Mouse (Mus musculus): ENCODE measurements around the gene Zfp74. TPM values are rescaled to one million over a fixed set of nuclear protein-coding genes. Genes with fewer than 3 reads are reported as not detected.

The Zfp74 gene
- total RNA-seq, 2 experiments from 2014 or later: 4.3 to 6.8 TPM

DNA sequence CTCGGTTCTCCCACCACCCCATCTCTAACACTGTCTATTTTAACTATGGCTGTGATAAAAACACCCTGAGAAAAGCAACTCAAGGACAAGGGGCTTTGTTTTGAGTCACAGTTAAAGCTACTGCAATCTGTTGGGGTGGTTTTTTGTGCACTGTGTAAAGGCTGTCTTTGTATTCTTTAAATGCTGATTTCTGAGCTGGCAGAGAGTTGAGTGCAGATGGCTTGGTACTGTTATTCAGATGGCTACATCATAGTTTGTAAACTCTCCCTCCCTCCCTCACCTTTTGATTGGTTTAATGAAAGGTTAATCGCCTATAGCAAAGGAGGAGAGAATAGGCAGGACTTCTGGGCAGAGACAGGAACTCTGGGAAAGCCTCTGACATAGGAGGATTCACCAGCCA lies 9.7 kb downstream of the Zfp74 start:
- DNase-seq: no peak

DNA sequence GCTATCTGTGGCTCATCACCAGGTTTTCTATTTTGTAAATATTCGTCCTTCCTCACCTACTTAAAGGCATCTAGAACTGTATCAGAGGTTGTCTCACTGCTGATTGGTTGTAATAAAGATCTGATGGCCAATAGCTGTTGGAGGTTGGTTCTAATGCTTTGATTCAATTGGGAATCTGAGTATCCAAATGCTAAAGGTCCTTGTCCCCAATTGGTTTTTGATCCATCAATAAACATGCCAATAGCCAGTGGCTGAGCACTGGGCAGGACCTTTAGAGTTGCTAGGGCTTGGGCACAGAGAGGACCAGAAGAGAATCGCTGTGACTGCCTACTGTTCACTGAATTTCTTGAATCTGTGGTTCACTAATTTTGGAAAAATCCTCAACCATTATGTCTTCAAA lies 10.2 kb downstream of the Zfp74 start:
- no peak for DNase-seq

DNA sequence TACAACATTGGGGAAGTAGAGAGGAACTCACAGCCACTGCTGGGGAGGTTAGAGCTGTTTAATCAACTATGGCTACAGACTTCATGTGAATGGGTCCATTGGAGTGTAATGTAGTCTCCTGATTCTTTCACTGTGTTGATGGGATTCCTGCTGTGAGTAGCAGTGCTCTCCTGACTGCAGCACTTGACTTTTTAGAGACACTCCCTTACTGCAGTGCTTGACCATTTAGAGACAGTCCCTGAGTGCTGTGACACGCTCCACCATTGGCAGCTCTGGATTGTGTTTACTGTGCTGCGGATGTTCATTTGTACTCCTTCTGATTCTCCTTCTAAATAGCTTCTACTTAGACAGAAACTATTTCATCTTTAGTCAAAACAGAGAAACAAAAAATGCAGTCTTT lies 11.1 kb downstream of the Zfp74 start:
- no peak for DNase-seq

DNA sequence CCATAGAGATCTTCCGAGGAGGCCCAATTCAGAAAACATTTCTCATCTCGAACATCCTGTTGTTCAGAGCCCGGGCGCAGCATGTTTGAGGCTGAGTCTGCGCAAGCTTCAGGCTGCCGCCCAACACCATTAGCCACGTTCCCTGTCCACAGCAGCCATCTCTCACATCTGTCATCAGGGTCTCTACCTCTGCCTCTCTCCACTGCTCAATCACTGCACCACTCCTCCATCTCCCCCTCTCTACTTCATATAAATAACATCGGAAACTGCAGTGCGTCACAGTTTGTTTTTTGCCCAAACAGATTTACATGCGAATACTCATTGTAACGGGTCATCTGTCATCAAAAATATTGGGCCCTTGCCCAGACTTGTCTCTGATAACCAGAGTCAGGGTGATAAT lies 12.9 kb downstream of the Zfp74 start:
- DNase-seq: no peak

DNA sequence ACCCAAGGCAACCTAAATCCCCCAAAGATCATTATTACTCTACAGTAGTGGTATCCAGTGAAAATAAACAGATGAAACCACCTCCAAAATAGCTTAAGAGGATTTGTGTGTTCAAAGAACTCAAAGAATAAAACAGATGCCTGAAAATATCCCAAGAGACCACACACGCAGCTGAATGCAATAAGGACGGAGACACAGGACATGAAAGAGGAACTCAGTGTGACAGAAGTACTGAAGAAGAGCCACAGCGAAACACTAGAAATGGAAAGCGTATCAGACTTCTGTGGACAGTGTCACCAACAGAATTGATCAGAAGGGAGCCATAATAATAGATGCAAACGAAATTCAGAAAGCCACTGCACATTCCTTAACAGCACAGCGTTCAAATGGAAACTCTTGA lies 15.0 kb downstream of the Zfp74 start:
- DNase-seq: no peak

DNA sequence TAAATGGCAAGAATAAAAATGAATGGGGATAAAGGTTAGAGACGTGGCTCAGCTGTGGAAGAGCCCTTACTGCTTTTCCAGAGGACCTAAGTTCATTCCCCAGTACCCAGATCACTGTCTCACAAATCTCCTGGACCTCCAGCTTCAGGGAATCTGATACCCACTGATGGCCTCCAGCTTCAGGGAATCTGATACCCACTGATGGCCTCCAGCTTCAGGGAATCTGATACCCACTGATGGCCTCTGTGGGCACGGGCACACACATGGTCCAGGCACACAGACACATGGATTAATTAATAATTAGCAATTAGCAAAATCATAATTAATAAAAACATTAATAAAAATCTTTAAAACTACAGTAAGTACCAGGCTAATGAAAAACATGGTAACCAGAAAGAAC lies 31.1 kb downstream of the Zfp74 start:
- no peak for DNase-seq

DNA sequence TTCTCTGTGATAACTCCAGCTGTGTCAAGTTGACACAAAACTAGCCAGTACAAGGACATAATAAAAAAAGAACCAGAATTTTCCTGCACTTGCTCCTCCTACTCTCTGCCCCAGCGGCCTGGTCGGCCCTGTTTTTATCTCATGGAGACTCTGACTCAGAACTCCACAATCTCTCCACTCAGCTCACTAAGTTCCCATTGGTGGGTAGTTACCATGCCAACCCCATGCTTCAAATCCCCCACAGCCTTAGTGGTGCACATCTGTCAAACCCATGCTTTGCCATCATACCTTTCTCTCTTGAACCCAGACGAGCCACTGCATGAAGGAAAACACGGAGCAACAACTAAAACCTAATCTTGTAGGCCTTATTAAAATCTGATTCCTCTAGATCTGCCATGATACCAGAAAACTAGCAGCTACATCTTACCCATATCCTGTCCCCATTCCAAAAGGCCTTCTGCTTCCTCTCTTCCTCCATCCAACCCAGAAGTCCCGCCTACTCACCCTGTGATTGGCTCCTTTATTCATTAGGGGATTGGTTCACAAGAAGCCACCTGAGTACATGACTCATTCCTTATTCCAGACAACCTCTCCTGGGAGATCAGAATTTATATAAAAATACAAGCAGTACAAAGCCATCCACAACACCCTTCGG lies 32.3 kb downstream of the Zfp74 start:
- DNase-seq: no peak

DNA sequence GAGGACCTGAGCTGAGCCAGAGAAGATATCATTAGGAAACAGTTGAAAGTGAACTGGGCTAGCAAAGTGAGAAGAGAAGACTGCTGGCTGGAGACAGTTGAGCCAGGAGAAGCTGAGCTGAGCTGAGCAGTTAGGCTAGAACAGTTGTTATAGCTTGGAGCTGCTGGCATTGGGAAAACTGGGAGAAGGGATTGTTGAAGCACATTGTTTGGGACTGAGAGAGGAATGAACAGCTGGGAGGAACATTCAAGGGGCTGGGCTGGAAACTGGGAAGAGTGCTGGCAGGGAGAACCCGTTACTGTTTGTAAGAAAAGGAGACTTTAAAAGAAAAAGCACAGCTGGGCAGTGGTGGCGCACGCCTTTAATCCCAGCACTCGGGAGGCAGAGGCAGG lies 35.8 kb downstream of the Zfp74 start:
- peak in 1 of 2 experiments; percentile 26 for DNase-seq

DNA sequence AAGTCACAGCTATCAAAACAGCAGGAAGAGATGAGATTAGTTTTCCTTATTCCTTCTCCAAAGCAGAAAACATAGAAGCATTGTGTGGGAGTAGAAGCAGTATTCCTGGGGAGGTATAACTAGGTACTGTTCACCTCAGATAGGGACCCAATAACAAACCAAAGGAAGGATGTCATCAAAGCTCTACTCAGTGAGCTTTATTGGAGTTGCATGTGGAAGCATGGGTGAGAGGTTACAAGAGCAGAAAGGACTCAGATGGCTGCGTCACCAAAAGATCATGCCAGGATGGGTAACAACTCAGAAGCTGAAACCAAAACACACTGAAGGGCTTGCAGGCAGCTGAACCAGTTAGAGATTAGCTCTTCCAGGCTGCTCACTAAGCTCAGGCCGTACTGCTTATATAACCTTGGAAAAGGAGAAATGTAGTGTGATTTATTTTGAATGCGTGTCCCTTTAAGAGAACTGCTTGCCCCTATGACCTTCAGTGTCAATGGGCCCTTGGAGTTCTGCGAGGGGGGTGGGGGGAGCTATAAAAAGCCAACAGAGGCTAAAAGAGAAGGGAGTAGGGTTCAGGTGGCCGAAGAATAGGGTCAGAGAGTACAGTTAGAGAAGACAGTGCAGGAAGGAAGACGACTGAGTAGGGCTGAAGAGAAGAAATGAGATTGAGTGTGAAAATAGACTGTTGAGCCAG lies 36.4 kb downstream of the Zfp74 start:
- peak in 1 of 2 experiments; percentile 13 for DNase-seq

DNA sequence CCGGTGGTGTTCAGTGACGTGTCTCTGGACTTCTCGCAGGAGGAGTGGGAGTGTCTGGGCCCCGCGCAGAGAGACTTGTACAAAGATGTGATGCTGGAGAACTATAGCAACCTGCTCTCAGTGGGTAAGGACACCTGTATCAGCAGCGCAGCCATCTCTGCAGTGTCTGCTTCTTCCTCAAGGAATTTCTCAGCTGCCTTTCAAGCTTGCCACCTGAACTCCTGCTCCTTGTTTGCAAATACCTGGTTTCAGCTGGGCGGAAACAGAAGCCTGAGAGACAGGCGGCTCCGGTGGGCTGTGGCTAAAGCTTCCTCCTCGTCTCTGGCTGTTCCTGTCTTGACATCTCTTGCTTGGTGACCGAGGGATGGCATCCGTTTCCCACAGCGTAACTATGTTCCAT lies 41.7 kb downstream of the Zfp74 start:
- DNase-seq: no peak

DNA sequence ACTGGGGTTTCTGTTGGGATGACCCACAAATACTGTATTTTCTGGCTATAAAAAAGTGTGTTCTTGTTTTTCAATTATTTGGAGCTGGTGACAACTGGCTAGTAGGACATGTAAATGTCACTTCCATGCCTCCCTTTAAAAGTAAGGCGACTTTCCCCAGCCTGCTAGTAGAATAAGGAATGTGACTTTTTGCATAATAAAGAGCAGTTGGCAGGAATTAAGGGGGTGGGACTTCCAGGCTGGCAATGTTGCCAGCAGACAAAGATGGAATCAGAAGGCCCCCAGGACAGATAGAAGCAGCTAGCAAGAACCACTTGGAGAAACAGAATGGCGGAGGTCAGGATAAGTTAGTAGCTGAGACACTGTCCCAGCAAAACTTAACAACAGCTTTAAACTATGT lies 43.6 kb downstream of the Zfp74 start:
- no peak for DNase-seq

DNA sequence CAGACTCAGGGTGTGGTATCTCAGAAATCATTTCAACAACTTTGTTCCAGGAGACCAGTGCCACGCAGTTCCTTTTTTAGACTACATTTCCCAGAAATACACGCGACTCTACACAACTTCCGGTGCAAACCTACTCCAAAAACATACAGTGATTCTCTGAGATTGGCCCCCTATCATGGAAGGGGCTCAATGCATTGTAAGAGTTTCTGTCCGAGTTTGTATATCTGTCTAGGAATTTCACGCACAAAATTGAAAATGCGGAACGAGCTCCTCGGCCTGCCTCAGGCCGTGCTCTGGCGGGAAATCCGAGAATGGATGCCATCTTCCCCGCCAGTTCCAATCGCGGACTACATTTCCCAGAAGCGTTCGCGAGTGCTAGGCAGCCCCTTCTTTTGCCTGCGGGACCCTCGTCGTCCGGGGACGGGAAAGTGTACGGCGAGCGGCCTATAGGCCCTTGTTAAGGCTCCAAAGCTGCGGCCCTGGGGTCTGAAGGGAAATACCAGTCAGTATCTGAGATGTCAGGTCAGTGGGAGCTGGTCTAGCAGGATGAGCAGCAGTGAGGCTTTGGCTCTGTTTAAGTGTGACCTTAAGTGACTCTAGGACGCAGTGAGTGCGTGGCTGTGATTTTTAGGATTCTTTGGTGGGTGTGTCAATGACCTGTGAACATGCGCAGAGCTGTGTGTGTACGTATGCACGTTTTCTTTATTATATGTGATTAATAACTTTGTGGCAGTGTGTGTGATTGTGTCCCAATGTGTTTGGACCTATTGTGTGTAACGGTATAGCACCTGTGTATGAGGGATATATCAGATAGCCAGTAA lies 45.5 kb downstream of the Zfp74 start, which contains the start of gene Zfp383:
Gene Zfp383, plus strand, starts transcription at position 94 of the 821 bp plus-strand sequence.
- peak; percentile 90 to 93 for DNase-seq

DNA sequence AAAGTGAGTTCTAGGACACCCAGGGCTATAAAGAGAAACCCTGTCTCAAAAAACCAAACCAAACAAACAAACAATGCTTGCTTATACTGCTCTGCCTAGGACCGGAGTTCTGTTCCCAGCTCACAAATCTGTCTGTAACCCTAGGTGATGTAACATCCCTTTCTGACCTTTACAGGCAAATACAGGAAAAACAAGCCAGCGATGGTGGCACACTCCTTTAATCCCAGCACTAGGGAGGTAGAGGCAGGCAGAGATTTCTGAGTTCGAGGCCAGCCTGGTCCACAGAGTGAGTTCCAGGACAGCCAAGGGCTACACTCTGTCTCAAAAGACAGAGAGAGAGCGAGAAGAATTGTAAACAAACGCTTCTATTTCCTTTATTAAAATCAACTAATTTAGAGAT lies 46.7 kb downstream of the Zfp74 start:
- peak in 1 of 2 experiments; percentile 13 for DNase-seq

DNA sequence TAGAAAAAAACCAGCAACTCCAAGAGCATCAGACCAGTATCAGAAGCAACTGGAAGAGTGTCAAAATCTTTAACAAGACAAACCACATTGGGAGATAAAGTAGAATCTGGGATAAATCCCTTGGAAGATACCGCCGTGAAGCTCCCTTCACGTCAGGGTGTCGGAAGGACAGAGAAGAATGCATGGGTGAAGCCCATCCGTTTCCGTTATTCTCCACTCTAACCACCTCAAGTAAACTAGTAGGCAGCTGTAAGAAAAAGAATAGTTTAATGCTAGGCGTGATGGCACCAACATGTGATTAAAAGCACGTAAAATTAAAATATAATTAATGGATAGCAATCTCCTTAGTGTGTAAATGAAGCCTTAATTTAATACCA lies 47.2 kb downstream of the Zfp74 start:
- DNase-seq: peak in 1 of 2 experiments; percentile 27

DNA sequence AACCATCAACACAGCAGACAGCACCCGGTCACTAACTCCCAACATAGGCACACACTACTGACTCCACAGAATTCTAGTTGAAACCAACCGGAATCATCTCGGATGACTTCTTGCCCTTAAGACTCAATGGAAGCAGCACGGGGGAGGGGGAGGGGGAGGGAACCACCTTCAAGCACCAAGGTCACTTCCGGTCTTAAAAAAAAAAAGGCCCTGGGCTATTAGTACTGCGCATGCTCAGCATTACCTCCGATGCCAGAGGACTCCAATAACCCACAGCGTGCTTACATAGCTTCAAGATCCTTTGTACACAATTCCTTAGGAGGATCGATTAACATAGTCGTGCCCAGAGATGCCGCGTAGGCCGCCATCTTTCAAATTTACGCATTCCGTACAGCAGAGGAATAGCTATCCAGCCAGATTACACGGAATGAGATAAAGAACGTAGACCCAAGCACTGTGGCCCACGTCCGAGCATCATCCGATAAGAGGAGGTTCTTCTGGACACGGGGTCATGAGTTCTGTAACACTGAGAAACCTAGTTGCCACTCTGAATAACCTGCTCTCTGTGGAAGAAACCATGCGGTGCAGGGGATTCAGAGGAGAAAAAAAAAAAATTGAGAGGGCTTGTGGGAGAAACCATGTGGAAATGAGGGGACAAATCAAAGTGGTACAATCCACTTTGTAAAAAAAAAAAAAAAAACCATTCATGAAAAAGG lies 47.8 kb downstream of the Zfp74 start, which contains the start of gene Zfp27:
Gene Zfp27, minus strand, starts transcription at position 607 of the 716 bp plus-strand sequence.
- peak; percentile 77 to 80 for DNase-seq

DNA sequence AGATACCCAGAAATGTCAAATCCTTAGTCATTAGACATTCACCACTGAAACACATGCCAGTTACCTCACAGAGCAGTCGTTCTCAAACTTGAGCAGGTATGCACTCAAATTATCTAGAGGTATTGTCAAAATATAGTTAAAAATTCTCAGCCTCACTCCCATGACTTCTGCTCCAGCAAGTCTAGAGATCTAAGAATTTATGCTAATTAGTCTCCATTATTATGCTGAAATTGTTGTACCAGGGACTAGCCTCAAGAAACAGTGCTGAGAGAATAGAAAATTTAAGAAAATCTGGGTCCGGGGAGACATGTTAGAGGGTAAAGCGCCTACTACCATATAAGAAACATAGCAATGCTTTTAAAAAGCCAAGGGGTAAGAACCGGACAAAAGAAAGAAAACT lies 49.8 kb downstream of the Zfp74 start:
- no peak for DNase-seq

DNA sequence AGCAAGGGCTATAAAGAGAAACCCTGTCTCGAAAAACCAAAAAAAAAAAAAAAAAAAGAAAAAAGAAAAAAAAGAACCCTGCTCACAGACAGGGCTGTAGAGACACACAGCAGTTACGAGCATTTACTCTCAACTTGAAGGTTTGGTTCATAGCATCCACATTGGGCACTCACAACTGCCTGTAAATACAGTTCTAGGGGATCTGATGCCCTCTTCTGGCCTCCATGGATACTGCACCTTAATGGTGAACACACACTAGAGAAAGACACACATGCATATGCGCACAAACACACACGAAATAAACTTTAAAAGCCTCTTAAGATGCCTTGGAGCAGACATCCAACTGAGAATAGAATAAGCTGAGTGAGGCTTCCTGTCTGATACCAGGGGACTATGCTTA lies 55.5 kb downstream of the Zfp74 start:
- no peak for DNase-seq

DNA sequence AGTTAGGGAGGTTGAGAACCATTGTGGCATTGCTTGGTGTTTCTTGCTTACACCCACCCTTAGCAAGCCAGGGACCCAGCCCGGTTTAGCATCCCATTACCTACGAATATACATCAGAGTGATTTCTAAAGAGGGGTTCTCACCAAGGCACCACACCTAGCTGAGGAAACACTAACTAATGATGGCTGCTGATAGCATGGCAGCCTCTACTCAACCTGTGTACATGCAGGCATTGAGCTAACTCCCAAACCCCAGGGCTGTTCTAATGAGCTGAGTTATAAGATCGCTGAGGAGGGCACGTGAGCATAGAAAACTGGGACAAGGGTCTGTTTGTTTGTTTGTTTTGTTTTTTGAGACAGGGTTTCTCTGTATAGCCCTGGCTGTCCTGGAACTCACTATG lies 61.1 kb downstream of the Zfp74 start:
- DNase-seq: no peak

DNA sequence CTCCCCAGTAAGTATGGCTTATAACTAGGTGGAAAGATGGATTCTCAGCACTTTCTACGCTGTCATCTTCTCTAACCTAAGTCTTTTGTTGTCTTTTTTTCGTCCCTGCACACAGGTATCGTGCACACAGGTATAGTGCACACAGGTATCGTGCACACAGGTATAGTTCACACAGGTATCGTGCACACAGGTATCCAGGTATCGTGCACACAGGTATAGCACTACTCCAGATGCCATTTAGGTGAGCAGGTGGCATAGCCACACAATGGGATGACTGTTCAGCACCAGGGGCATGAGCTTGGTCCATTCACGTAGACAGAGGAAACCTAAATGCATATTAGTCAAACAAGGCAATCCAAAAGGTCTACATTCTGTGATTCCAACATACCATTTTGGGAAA lies 63.4 kb downstream of the Zfp74 start:
- no peak for DNase-seq

DNA sequence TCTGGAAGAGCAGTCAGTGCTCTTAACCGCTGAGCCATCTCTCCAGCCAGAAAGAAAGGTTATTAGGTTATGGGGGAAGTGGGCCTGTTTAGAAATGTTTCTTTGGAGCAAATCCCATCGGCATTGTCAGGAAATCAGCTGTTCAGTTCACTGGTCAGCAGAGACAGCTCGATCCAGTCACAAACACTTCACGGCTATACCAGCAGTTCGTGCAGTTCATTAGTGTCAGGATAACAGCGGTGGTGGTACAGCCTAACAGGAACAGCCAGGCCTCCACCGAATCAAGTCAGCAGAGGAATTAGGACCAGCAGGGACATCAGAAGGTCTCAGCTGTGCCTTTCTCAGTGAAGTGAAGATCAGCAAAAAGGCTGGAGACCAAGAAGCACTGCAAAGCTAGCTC lies 73.0 kb downstream of the Zfp74 start:
- no peak for DNase-seq

All from heart, adult 18-20 months (tissue).